Mouse (Mus musculus) thymus, adult 2 months (tissue): Measurements from ENCODE around the gene Ttll8.

ENCODE experiments used
- CTCF ChIP-seq: fragments of 200-500 bp; IDR thresholded peaks from 2 replicates; pipeline ENCODE4 v1.5.1; 2012; ENCODE audit warnings: mild to moderate bottlenecking, control low read depth, low read length, moderate library complexity, borderline replicate concordance; ENCODE audit not compliant: control insufficient read depth, poor library complexity, insufficient read depth; ENCODE audit errors: extremely low read depth
- POLR2A ChIP-seq: fragments of 200-500 bp; IDR thresholded peaks from 2 replicates; pipeline ENCODE4 v1.6.1; 2012; ENCODE audit warnings: mild to moderate bottlenecking, low read length, control low read depth, moderate library complexity; ENCODE audit not compliant: control insufficient read depth, poor library complexity, insufficient read depth; ENCODE audit errors: extremely low read depth

DNA sequence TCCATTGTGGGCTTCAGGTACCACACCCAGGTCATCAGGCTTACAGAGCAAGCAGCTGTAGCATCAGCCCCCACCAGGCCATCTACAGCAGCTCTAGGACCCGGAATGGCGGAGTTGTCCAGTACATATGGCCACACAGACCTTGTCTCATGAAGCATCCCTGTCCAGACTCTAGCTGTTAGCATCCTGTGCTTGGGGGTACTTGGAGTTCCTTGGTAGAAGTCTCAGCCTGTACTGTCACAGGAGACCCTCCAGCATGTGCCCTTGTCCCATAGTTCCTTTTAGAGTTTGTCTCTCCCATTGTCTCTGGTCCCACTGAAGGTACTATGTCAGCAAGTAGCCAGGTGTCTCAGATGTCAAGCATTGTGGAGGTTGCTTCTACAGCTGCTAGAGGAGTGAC lies 104.6 kb downstream of the Ttll8 start:
- TF ChIP-seq POLR2A (no peak), CTCF (no peak)
